Mouse (Mus musculus) CD4-positive naive resting alpha-beta T cell, adult 76 days (primary cell): ENCODE measurements around the gene Inpp5b. TPM values are rescaled to one million over a fixed set of nuclear protein-coding genes. Genes with fewer than 3 reads are reported as not detected.

Experiments
- total RNA-seq: library from RNA; stranded (reverse); gene quantifications from one replicate; pipeline ENCODE4 v1.2.4, GENCODE M21; 2023

The Inpp5b gene
- 80.5 TPM for total RNA-seq

DNA sequence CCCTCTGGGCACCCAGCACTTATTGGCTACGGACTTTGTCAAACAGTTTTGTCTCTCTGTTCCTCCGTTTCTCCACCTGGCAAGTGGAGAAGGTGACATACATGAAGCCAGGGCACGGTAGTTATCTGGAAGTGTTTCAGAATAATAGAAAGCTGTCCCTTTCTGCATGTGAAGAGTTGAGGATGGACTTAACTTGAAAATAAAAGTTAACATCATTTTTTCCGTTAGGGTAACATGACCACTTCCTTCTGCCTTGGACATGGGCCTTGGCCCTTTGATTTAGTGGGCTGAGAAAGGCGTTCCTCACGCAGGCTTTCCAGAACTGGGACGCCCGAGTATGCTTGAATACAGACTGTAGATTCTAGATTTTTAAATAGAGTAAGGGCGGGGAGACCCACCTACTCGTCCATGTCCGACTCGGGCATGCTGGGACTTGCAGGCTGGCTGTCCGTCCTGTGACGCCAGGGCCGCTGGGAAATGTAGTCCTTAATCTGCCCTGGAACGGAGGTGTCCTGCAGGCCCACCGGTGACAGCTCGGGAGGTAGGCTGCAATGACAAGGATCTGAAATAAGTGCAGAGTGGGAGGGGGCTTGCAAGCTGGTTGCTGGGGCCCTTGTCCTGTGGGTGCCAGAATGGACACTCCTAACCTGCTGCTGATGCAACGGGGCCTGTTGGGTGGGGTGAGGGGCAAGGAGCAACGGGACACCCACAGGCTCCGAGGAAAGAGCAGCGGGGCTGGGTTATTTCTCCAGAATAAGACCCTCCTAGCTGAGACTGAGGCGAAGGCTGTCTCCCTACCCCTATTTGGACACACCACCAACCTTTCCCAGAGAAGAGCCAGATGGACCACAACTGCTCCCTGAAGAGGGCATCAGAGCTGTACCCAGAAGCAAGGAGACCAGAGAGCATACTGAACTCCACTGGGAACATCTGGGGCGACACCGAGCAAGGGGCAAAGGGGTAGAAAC, at the start of gene Inpp5b:
Gene Inpp5b (plus strand): TSS at position 475 of the 968 bp plus-strand sequence.

DNA sequence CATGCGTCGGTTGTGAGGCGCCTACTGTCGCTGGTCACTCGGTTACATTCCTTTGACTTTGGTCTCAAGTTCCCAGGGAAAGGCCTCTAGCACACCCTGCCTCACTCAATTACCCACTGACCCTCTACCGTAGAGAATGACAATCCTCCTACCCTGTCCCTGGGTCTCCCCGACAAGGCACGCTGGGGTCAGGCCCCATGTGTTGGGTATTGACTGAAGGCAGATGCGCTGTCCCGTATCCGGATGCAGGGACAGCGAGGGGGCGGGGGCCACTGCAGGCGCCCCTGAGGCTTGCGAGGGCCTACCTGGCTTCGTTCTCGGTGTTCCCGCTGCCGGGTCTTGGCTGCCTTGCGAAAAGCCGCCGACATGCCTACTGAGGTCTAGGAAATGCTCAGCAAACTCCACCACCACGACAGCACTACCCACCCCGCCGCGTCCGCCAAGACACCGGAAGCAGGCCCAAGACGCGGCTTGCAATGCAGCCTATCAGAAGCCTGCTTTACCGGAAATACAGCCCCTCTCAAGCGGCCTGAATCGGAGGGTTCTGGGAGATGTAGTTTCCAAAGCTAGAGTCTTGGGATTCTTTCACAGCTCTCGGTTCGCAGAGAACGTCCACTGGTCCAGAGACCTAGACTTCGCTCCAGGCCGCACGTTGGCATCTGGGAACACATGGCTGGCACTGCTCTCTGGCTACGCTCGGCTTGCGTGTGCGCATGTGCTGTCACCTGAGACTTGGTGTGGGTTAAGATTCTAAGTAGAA, 48.3 kb upstream of the Inpp5b start, which contains the start of gene Utp11:
Gene Utp11 (minus strand): TSS at position 466 of the 760 bp plus-strand sequence.

GRCm38 (mm10) chr4:124700248-124700971, 41.2 kb upstream of the Inpp5b start, which contains the start of gene Fhl3:
Fhl3 (plus strand) TSS chr4:124700701.

DNA sequence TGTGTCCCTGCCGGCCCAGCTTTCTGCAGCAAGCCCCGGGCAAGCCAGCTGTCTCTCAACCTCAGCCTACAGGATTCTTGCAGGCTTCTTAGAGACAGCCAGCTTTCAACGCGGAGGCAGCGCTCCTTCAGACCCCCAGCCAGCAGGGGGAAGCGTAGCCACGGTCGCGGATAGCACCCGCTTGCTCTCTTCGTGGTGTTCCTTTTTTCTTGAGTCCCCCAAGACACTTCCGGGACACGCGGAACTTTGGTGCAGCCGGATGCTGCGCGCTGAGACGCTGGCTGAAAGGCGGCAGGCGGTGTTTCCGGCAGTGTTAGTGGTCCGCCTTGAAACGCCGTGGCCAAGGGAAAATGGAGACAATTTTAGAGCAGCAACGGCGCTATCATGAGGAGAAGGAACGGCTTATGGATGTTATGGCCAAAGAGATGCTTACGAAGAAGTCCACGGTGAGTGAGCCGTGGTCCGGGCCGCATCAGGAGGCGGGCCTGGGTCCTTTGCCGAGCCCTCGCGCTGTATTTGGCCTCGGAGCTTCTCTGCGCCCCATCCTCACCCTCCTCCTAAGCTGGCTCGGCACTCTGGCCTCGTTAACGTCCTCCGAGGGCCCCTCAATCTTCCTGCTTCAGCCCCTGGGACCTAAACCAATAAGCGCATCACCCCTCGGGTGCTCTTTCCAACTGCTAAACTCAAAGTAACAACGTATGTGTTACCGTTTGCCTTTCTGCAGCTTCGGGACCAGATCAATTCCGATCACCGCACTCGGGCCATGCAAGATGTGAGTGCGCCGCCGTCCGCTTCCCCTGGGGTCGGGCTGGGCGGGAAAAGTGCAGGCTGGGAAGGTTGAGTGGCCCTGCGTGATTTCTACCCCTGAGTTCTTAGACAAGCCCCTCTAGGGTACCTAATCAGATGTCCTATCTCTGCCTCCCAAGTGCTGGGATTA, 26.8 kb upstream of the Inpp5b start, which contains the start of gene Sf3a3:
Gene Sf3a3 (plus strand): TSS at position 232 of the 937 bp plus-strand sequence.

GRCm38 (mm10) chr4:124801552-124802308, 60.1 kb downstream of the Inpp5b start, which contains the start of gene Mtf1:
Mtf1 (plus strand) TSS chr4:124802104.

GRCm38 (mm10) chr4:124850261-124850913, 108.7 kb downstream of the Inpp5b start, which contains the start of gene Yrdc:
Yrdc (plus strand) TSS chr4:124850679.

Other genes with a start within 250 kb of the Inpp5b start
- gene 3100002H09Rik, start 131.0 kb upstream of the Inpp5b start, total RNA-seq, result not detected
- not detected for gene Pou3f1, start 85.0 kb upstream of the Inpp5b start, total RNA-seq
- 20.9 TPM for gene Utp11, start 48.2 kb upstream of the Inpp5b start, total RNA-seq
- gene Fhl3, start 41.1 kb upstream of the Inpp5b start, total RNA-seq, result 15.2 TPM
- gene Sf3a3, start 27.1 kb upstream of the Inpp5b start, total RNA-seq, result 54.8 TPM
- gene Mtf1, start 60.3 kb downstream of the Inpp5b start, total RNA-seq, result 33.3 TPM
- 127 TPM for gene Yrdc, start 108.8 kb downstream of the Inpp5b start, total RNA-seq
- gene 1110065P20Rik, start 109.3 kb downstream of the Inpp5b start, total RNA-seq, result 16.8 TPM
- 2.7 TPM for gene Maneal, start 120.3 kb downstream of the Inpp5b start, total RNA-seq
- not detected for gene Epha10, start 139.0 kb downstream of the Inpp5b start, total RNA-seq
- 16.2 TPM for gene 9930104L06Rik, start 195.2 kb downstream of the Inpp5b start, total RNA-seq
- 2.8 TPM for gene Cdca8, start 197.5 kb downstream of the Inpp5b start, total RNA-seq
- gene Rspo1, start 244.6 kb downstream of the Inpp5b start, total RNA-seq, result not detected